Mouse (Mus musculus) midbrain, embryonic 10.5 days (tissue): ENCODE measurements around the gene Gm10128. TPM values are rescaled to one million over a fixed set of nuclear protein-coding genes. Genes with fewer than 3 reads are reported as not detected.
"Not testable (repeated sequence)": the region's sequence is repeated elsewhere in the genome, so short reads cannot be mapped to it uniquely, and the experiment has no call there.

Experiments
- DNase-seq: peaks from one replicate; pipeline ENCODE4 v3.0.0-alpha.2; 2017; ENCODE audit warnings: low spot score
- H3K27ac ChIP-seq: fragments of 300-500 bp; sonication (generic); replicated peaks from 2 replicates; pipeline ENCODE4 v1.5.1; 2016; ENCODE audit warnings: mild to moderate bottlenecking
- H3K27me3 ChIP-seq: fragments of 300-500 bp; sonication (generic); 2 replicates; pipeline ENCODE4 v1.6.1; 2016; ENCODE audit warnings: low read depth, mild to moderate bottlenecking; ENCODE audit not compliant: poor library complexity, severe bottlenecking
- H3K36me3 ChIP-seq: fragments of 300-500 bp; sonication (generic); 2 replicates; pipeline ENCODE4 v1.6.1; 2016; ENCODE audit warnings: mild to moderate bottlenecking, moderate library complexity
- H3K4me1 ChIP-seq: fragments of 300-500 bp; sonication (generic); 2 replicates; pipeline ENCODE4 v1.6.1; 2016
- H3K4me3 ChIP-seq: fragments of 300-500 bp; sonication (generic); 2 replicates; pipeline ENCODE4 v1.5.1; 2016; ENCODE audit warnings: mild to moderate bottlenecking, moderate library complexity
- H3K9me3 ChIP-seq: fragments of 300-500 bp; sonication (generic); replicated peaks from 2 replicates; pipeline ENCODE4 v1.6.1; 2016; ENCODE audit warnings: mild to moderate bottlenecking
- WGBS: fragments of 180-500 bp; shearing (Covaris S2); methylation state at CpG from one replicate; pipeline ENCODE4 v1.1.7; 2016; 5-methylcytosine and 5-hydroxymethylcytosine counted together
- polyA plus RNA-seq: library from polyadenylated mRNA; unstranded; fragments of >200 nt; fragmentation: Nextera tagmentation; extraction: Ambion mirVana; gene quantifications from 2 replicates; pipeline ENCODE4 v1.2.1, GENCODE M21; 2016

Gene Gm10128
- polyA plus RNA-seq: not detected in 2 replicates

DNA sequence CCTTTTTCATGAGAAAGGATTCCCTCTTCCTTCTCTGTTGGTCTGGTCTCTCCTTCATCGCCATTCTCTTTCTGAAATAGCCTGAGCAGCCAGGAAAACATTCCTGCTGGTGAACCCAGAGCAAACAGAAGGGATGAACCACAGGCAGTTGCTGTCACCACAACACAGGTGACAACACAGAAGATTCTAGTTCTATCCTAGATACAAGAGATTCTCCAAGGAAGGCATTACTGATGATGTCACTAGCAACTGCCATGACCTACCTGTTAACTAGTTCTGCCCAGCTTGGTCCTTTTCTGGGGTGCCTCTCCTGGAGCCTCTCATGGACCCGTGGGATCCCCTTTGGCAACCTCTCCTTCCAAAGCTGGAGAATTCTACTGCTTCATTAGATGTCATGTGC lies at the start of gene Gm10128:
Gene Gm10128 (minus strand): TSS at position 101 of the 400 bp plus-strand sequence.
- WGBS: no CpG with 5 or more reads among the region's 2 CpGs
- H3K36me3 ChIP-seq, H3K9me3 ChIP-seq, H3K27ac ChIP-seq, H3K27me3 ChIP-seq, H3K4me3 ChIP-seq, DNase-seq, H3K4me1 ChIP-seq: not testable (repeated sequence)

DNA sequence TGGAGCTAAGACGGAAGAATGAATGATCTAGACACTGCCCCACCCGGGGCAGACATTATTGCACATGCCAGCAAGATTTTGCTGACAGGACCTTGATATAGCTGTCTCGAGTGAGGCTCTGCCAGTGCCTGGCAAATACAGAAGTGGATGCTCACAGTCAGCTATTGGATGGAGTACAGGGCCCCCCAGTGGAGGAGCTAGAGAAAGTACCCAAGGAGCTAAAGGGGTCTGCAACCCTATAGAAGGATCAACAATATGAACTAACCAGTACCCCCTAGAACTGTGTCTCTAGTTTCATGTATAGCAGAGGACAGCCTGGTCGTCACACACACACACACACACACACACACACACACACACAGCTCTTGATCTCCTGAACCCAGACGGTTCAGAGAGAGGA lies 37.4 kb upstream of the Gm10128 start:
- H3K36me3 ChIP-seq, DNase-seq, H3K27ac ChIP-seq, H3K9me3 ChIP-seq, H3K4me1 ChIP-seq, H3K4me3 ChIP-seq, H3K27me3 ChIP-seq: not testable (repeated sequence)
- WGBS: 64% methylated on average over 5 of the region's 5 CpGs

DNA sequence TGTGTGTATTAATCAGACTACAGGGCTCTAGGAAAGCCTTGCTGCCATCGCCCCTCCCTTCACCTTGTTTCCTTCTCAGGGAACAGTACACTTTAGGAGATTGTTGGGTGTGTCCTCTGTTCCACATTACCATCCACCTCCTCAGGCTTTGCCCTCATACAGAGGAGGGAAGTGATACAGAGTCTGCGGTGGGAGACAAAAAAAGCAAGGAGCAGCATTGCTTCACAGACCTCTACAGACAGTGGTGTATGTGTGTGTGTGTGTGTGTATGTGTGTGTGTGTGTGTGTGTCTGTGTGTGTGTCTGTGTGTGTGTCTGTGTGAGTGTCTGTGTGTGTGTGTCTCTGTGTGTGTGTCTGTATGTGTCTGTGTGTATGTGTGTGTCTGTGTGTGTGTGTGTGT lies 18.7 kb upstream of the Gm10128 start:
- not testable (repeated sequence) for DNase-seq, H3K4me1 ChIP-seq, H3K36me3 ChIP-seq, H3K27me3 ChIP-seq, H3K9me3 ChIP-seq, H3K4me3 ChIP-seq, H3K27ac ChIP-seq
- WGBS: 86% methylated on average over 2 of the region's 2 CpGs

DNA sequence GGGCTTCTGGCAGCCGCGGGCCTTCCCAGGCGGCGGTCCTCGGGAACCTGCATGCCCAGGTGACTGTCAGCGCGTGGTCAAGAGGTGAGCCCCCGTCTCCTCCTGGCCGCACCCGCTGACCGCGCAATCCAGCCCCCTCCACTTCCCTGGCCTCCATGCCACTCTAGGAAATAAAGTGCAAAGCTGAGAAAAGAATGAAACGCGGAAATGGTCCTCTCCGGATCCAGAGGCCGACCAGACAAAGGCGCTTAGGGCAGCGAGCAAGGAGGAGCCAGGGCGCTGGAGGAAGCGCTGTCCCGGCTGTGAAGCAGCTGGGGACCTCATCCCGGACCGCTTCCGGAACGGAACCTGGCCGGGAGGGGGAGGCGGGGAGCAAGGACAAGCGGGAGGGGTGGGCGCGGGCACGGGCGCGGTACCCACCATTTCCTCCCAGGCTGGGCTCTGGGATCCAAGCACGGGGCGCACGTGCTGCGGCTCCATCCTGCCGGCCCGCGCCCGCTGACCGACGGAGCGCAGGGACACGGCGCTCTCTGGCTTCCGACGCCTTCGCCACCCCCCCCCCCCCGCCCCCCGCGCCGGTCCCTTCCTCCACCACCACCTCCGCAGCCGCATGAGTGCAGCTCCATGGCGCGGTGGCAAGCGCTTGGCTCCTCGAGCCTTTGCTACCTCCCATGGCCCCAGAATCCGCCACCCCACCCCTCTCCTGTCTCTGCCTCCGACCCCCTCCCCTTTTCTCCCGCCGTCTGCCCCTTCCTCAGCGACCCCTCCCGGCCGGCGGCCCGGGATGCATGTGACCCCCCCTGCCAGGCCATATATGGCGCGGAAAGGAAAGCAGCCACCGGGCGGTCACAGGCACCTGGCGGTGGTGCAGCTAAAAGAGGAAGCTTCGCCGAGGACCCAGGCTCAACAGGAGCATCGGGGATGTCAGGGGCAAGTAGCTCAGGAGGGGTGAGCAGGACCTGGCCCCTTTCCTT lies 14.6 kb upstream of the Gm10128 start:
- Histone ChIP-seq H3K4me3 (peak overlapping the region; percentile 55), H3K27ac (peak overlapping the region; percentile 74)
- not testable (repeated sequence) for H3K9me3 ChIP-seq, H3K4me1 ChIP-seq, H3K27me3 ChIP-seq, H3K36me3 ChIP-seq
- DNase-seq: peak; percentile 13
- WGBS: under 1% methylated on average over 29 of the region's 76 CpGs

DNA sequence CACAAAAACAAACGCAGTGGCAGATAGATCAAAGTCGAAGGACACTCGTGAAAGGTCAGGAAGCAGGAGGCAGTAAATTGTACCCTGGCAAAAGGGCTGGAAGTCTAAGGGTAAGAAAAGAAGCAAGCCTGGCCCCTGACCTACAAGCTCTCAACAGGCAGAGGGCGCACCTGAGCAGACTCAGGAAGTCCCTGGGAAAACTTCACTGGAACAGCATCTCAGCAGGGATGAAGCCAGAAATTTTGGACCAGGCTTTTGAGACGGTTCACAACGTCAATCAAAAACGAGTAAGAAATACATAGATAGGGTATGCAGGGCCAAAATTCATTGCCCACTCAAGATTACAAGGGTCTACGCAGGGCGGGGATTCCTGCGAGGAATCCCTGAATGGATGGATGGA lies 13.7 kb upstream of the Gm10128 start:
- 13% methylated on average over 10 of the region's 10 CpGs for WGBS
- not testable (repeated sequence) for H3K36me3 ChIP-seq, H3K4me3 ChIP-seq, DNase-seq, H3K9me3 ChIP-seq, H3K4me1 ChIP-seq, H3K27me3 ChIP-seq, H3K27ac ChIP-seq

DNA sequence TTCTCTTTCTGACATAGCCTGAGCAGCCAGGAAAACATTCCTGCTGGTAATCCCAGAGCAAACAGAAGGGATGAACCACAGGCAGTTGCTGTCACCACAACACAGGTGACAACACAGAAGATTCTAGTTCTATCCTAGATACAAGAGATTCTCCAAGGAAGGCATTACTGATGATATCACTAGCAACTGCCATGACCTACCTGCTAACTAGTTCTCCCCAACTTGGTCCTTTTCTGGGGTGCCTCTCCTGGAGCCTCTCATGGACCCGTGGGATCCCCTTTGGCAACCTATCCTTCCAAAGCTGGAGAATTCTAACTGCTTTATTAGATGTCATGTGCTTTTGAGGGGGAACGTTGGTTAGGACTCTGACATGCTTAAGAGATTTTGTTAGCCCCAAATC lies 48.3 kb downstream of the Gm10128 start, which contains the start of gene Gm10338:
Gene Gm10338 (minus strand): TSS at position 101 of the 400 bp plus-strand sequence.
- H3K36me3 ChIP-seq, H3K4me1 ChIP-seq, H3K27me3 ChIP-seq, H3K9me3 ChIP-seq, DNase-seq, H3K27ac ChIP-seq, H3K4me3 ChIP-seq: not testable (repeated sequence)
- WGBS: no CpG with 5 or more reads among the region's 2 CpGs

Other genes starting within 250 kb of the Gm10128 start
- not detected in 2 replicates for gene Gm3755, start 193.1 kb downstream of the Gm10128 start, polyA plus RNA-seq
- gene Gm3752, start 160.2 kb downstream of the Gm10128 start, polyA plus RNA-seq: 1.2 and 3.0 TPM in 2 replicates
- gene Gm3558, start 75.4 kb downstream of the Gm10128 start, polyA plus RNA-seq: 0.61 and 1.0 TPM in 2 replicates
- gene Gm10338, start 48.4 kb downstream of the Gm10128 start, polyA plus RNA-seq: not detected in 2 replicates
- gene Gm26661, start 147.6 kb upstream of the Gm10128 start, polyA plus RNA-seq: not detected in 2 replicates
- gene Flnb, start 174.0 kb upstream of the Gm10128 start, polyA plus RNA-seq: 13.8 and 17.0 TPM in 2 replicates